Mouse (Mus musculus) lung, postnatal 14 days (tissue): ENCODE measurements around the gene Hsf4.

Source experiments
- DNase-seq: peaks from one replicate; pipeline ENCODE4 v3.0.0; 2021

The Hsf4 gene

DNA sequence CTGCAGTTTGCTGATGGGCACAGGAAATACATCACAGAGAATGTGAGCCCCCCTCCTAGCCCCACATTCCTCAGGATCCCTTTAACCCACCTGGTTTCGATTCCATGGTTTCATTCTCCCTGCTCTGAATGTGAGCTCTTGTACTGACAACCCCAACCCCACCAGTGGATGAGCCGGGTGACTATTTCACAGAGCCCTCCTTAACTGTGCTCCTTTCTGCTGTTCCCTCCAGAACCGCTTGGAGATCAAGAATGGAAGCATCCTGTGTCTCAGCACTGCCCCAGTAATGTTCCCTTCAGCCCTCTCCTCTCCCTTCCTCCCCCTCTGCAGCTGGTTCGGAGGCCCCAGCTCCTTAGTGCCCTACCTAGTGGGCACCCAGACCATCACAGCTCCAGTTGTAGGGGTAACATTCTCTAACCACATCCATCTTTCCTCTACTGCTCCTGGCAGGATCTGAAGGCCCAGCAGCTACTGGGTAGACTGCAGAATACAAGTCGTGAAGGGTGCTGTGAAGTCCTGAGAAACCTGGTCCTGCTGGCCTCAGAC is 36.6 kb downstream of the Hsf4 start:
- DNase-seq, result no peak

GRCm38 (mm10) chr8:105307670-105308069 is 38.1 kb downstream of the Hsf4 start:
- no peak for DNase-seq

- no peak for DNase-seq
Measured at GRCm38 (mm10) chr8:105308428-105308827, 38.8 kb downstream of the Hsf4 start.

DNA sequence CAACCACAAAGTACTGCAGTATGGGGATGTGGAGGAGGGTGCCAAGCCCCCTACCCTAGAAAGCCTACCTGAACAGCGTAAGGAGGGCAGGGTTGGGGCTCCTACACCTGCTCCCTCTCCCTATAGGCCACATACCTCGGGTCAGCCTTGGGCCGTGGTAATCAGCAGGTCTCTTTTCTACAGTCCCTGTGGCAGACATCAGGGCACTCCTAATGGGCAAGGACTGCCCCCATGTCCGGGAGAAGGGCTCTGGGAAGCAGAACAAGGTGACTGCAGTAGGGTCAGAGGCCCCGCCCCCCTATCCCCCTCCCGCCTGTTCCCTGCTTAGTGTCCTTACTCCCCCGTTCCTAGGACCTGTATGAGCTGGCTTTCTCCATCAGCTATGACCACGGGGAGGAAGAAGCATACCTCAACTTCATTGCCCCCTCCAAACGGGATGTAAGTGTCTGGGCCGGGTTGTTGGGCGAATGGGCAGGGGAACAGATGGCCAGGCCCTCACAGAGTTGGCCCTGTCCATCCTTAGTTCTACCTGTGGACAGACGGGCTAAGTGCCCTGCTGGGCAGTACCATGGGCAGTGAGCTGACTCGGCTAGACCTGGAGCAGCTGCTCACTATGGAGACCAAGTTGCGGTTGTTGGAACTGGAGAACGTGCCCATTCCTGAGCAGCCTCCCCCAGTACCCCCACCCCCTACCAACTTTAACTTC is 39.7 kb downstream of the Hsf4 start:
- DNase-seq, result no peak

DNA sequence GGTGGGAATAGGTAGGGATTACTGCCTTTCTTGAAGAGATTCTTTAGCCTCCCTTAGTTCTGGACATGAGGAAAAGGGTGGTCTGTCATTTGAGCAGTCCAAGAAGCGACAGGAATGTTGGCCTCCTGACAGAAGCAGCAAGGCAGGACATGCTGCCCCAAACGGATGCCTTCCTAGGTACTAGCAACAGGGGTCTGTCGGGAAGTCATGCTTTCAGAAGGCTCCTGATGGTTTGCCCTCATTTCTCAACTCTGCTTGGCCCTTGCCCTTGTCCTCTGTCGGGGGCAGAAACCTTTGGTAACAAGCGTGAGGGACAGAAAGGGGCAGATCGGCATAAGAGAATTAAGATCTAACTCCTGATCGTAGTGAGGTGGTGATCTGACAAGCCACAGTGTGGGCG is 40.5 kb downstream of the Hsf4 start:
- DNase-seq, result no peak

- no peak for DNase-seq
Measured at GRCm38 (mm10) chr8:105311718-105312117, 42.1 kb downstream of the Hsf4 start.

DNA sequence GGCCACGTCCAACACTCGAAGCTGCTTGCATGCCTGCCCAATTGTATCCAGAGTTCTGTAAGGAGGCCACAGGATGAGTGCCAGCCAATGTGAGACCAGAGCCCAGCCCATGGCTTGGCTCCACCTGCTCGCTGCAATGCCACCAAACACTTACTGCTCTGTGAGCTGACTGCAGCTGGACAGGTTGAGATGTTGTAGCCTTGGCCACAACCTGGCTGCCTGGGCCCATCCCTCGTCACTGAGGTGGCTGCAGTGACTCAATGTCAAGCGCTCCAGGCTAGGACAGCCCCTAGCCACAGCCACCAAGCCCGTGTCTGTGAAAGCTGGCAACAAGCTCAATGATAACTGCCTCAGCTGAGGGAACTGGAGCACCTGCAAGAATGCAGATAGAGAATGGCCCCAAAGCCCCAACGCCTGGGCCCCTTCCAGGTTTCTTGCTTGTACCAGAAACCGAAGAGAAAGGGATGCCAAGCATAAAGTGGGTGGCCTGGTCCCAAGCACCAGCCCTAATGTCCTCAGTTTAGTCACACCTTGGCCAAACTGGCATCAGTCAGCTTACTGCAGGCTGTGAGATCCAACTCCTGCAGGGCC is 43.4 kb downstream of the Hsf4 start:
- no peak for DNase-seq

GRCm38 (mm10) chr8:105313622-105314402 is 44.2 kb downstream of the Hsf4 start:
- DNase-seq, result no peak

DNA sequence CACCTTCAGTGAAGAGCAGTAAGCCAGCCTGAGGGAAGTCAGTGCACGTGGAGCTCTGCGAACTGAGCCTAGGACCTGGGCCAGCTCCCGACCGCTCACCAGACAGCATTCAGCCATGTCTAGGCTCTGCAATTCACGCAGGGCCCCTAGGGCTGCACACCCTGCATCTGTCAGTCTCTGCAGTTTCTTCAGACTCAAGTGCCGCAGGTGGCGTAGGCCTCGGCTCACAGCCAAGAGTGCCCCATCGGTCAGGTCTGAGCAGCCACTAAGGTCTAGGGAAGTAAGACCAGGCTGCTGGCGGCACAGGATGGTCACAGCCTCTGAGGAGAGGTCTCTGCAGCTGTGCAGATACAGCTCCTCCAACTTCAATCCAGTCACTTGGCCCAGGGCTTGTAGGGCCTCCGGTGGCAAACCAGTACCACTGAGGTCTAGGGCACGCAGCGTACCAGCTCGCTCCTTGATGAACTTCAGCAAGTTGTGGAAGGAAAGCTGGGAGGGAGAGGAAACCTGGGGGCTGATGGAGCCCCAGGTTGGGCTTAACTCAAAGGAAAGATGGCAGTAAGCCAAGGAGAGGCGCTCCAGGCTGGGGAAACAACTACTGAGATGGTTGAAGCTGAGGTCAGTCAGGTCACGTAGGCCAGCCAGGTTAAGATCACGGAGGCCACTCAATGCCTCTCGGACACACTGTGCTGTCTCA is 45.6 kb downstream of the Hsf4 start:
- DNase-seq, result no peak

DNA sequence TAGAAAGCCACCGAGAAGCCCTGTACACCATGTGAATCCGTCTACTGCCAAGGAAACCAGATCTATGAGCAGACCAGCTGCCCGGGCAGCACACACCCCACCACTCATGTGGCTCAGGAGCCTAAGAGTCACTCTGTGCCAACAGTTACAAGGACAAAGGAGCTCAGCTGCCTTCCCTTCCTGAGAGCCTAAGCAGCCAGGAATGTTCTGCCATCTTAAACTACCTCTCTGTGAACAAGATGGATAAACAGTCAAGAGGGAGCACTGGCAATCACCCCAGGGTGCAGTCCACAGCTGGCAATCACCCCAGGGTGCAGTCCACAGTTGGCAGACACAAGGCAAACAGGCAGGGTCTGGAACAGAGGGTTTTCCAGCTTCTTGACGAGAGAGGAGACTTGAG is 48.3 kb downstream of the Hsf4 start:
- peak; percentile 73 for DNase-seq

- peak; percentile 43 for DNase-seq
Measured at GRCm38 (mm10) chr8:105318662-105319190, 49.1 kb downstream of the Hsf4 start.

DNA sequence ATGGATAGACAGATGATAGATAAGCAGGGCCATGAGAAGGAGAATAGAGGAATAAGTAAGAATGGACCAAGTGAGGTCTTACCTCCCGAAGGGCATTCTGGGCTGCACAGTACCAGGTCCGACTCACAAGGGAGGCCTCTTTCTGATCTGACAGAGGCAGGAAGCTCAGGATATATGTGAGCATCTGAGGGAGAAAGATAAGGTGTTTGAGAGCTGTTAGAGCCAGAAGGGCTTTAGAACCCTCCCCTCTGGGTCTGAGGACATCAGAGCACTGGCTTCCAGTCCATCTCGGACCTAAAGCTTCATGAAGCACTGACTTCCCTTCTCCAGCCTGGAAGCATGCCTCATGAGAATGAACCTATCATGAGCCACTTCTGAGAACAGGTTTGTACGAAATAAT is 53.6 kb downstream of the Hsf4 start:
- no peak for DNase-seq
